In the genomic region with DNA sequence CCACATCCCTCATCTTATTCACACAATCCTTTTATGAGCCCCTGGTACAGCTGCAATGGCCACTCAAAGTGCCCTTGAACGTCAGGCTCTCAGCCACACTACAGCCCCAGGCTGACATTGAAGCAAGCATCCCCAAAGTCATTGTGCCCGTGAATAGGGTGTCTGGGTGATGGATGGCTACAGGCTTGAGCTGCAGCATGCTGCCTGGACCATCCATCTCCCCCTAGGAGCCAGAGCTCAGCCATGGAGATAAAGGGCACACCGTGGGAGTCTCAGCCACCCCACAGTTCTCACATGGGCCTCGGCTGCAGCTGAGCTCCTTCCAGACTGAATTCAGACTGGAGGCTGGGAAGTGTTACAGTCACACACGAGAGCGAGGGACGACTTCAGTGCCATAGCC, we compare ENCODE assay signal across 24 mouse cellular contexts.
DNase-seq lines count a peak whose midpoint lies in the region; ATAC-seq lines count a peak whose summit lies in the region.
"Had no signal": no experiment of that assay in that cellular context is flagged by ENCODE, and none has a peak within 500 bp of the region (broad histone marks: within the 10 kb centered on the region; RNA-seq: fewer than 3 reads in every experiment).

No protein-coding gene starts in this region.

- peak overlapping the region; percentile 0; the same call in 1 of the 2 replicates for H3K9ac ChIP-seq in hindbrain, embryonic 16.5 days (ENCODE audit: low read depth, low read length)
- no peak overlapping the region for H3K9ac ChIP-seq in neural tube, embryonic 13.5 days
- H3K9ac ChIP-seq: embryonic facial prominence, embryonic 12.5 days; heart, embryonic 15.5 days; limb, embryonic 12.5 days; liver, postnatal 0 days; midbrain, embryonic 15.5 days had no signal

- no peaks in the 10 kb centered on the region for H3K27me3 ChIP-seq in hindbrain, embryonic 10.5 days (ENCODE audit: insufficient read depth, poor library complexity, severe bottlenecking)
- H3K27me3 ChIP-seq in hindbrain, embryonic 16.5 days (replicated peaks; ENCODE audit: control insufficient read depth, insufficient read depth, low read length), result no peaks in the 10 kb centered on the region
- H3K27me3 ChIP-seq in neural tube, embryonic 13.5 days, result no peaks in the 10 kb centered on the region
- H3K27me3 ChIP-seq: limb, embryonic 12.5 days; midbrain, embryonic 15.5 days had no signal

- no peaks in the 10 kb centered on the region for H3K36me3 ChIP-seq in hindbrain, embryonic 10.5 days
- H3K36me3 ChIP-seq in hindbrain, embryonic 16.5 days (ENCODE audit: control insufficient read depth, insufficient read depth, low read length), result no peaks in the 10 kb centered on the region
- H3K36me3 ChIP-seq in neural tube, embryonic 13.5 days, result no peaks in the 10 kb centered on the region
- H3K36me3 ChIP-seq: embryonic facial prominence, embryonic 12.5 days; heart, embryonic 15.5 days; limb, embryonic 12.5 days; midbrain, embryonic 15.5 days had no signal

- no peaks in the 10 kb centered on the region for H3K9me3 ChIP-seq in hindbrain, embryonic 10.5 days
- H3K9me3 ChIP-seq in hindbrain, embryonic 16.5 days (ENCODE audit: control insufficient read depth, low read length), result no peaks in the 10 kb centered on the region
- no peaks in the 10 kb centered on the region for H3K9me3 ChIP-seq in neural tube, embryonic 13.5 days
- H3K9me3 ChIP-seq: embryonic facial prominence, embryonic 12.5 days; heart, embryonic 15.5 days; limb, embryonic 12.5 days; midbrain, embryonic 15.5 days had no signal

- peaks cover 16% of the 10 kb centered on the region for H3K4me1 ChIP-seq in hindbrain, embryonic 10.5 days (replicated peaks)
- H3K4me1 ChIP-seq in hindbrain, embryonic 16.5 days (ENCODE audit: control insufficient read depth, insufficient read depth, low read depth, low read length), result peaks cover 6% of the 10 kb centered on the region
- H3K4me1 ChIP-seq in neural tube, embryonic 13.5 days (replicated peaks), result peaks cover 29% of the 10 kb centered on the region
- H3K4me1 ChIP-seq: embryonic facial prominence, embryonic 12.5 days; heart, embryonic 15.5 days; limb, embryonic 12.5 days had no signal

- WGBS in hindbrain, embryonic 10.5 days, result 43% methylated on average over 7 of the region's 7 CpGs
- 25% methylated on average over 7 of the region's 7 CpGs for WGBS in hindbrain, embryonic 16.5 days
- 10% methylated on average over 7 of the region's 7 CpGs for whole genome bisulfite sequencing in neural tube, embryonic 13.5 days

- H3K4me3 ChIP-seq in hindbrain, embryonic 10.5 days, result no peak overlapping the region
- H3K4me3 ChIP-seq in hindbrain, embryonic 16.5 days (ENCODE audit: low read length), result no peak overlapping the region
- H3K4me3 ChIP-seq in neural tube, embryonic 13.5 days, result no peak overlapping the region
- H3K4me3 ChIP-seq: embryonic facial prominence, embryonic 12.5 days; heart, embryonic 15.5 days; limb, embryonic 12.5 days; midbrain, embryonic 15.5 days; myocyte had no signal

- ATAC-seq in hindbrain, embryonic 16.5 days, result peak; percentile 91
- ATAC-seq in neural tube, embryonic 13.5 days (ENCODE audit: low read depth), result peak; percentile 87
- ATAC-seq in cerebellum, adult (ENCODE audit: insufficient number of reproducible peaks, low FRiP score, low TSS enrichment), result no peak
- ATAC-seq in megakaryocyte progenitor cell, adult 5-6 weeks (replicated peaks; ENCODE audit: poor library complexity), result no peak
- ATAC-seq: liver, postnatal 0 days; lung, postnatal 0 days; midbrain, embryonic 15.5 days had no signal

- H3K4me2 ChIP-seq in hindbrain, embryonic 16.5 days (ENCODE audit: low read length), result no peak overlapping the region
- no peak overlapping the region for H3K4me2 ChIP-seq in neural tube, embryonic 13.5 days
- H3K4me2 ChIP-seq: embryonic facial prominence, embryonic 12.5 days; heart, embryonic 15.5 days; limb, embryonic 12.5 days; liver, embryonic 11.5 days; midbrain, embryonic 15.5 days had no signal

- DNase-seq in embryo, embryonic 11 days, result peak; percentile 55
- DNase-seq in hindbrain, embryonic 10.5 days (ENCODE audit: low spot score), result peak; percentile 44
- DNase-seq in B cell, adult 2 months, result no peak
- DNase-seq: adrenal gland, postnatal 14 days; cerebellum, adult 8-10 months; cerebellum, postnatal 36 days; heart, postnatal 36 days; kidney, adult 8-10 months; kidney, postnatal 14 days; liver, postnatal 0 days; thymus, adult 18-20 months; thymus, postnatal 4 days had no signal

- H3K27ac ChIP-seq in hindbrain, embryonic 10.5 days, result peak overlapping the region; percentile 56; the same call in 1 of the 2 replicates
- no peak overlapping the region for H3K27ac ChIP-seq in hindbrain, embryonic 16.5 days (ENCODE audit: low read depth, low read length)
- peak overlapping the region; percentile 50 for H3K27ac ChIP-seq in neural tube, embryonic 13.5 days (replicated peaks)
- H3K27ac ChIP-seq: embryonic facial prominence, embryonic 12.5 days; heart, embryonic 15.5 days; limb, embryonic 12.5 days; macrophage; midbrain, embryonic 15.5 days had no signal

Comparison
In these comparisons a context has a peak if more than half of its experiments do, and no peak if none do; other contexts are left out.
1. DNase-seq: peak in embryo, embryonic 11 days (single experiment) and hindbrain, embryonic 10.5 days (single experiment); none in B cell, adult 2 months (0 of 2).
2. ATAC-seq: peak in hindbrain, embryonic 16.5 days (single experiment) and neural tube, embryonic 13.5 days (single experiment); none in cerebellum, adult (single experiment) and megakaryocyte progenitor cell, adult 5-6 weeks (single experiment).